Mouse (Mus musculus) kidney, postnatal 0 days (tissue): ENCODE data around the gene Crym. TPM values are rescaled to one million over a fixed set of nuclear protein-coding genes. Genes with fewer than 3 reads are reported as not detected.
A peak's percentile ranks its signal among the peaks of the same experiment; 100 is the strongest.

Experiments
- ATAC-seq: fragments of 200-750 bp; cut with Nextera tagmentation; replicated peaks from 2 replicates; pipeline ENCODE4 v1.8.0; 2017; ENCODE audit warnings: low read depth, moderate number of reproducible peaks, moderate TSS enrichment, moderate library complexity; ENCODE audit not compliant: low FRiP score
- DNase-seq: peaks from one replicate; pipeline ENCODE4 v3.0.0-alpha.2; 2016; ENCODE audit warnings: low spot score
- H3K27ac ChIP-seq: fragments of 300-500 bp; sonication (generic); 2 replicates; pipeline ENCODE4 v1.5.1; 2014; ENCODE audit warnings: mild to moderate bottlenecking
- H3K27me3 ChIP-seq: fragments of 300-500 bp; sonication (generic); 2 replicates; pipeline ENCODE4 v1.6.1; 2014; ENCODE audit warnings: low read length, mixed read lengths; ENCODE audit not compliant: insufficient read depth
- H3K36me3 ChIP-seq: fragments of 300-500 bp; sonication (generic); 2 replicates; pipeline ENCODE4 v1.6.1; 2014; ENCODE audit warnings: low read length, mixed read lengths; ENCODE audit not compliant: insufficient read depth
- H3K4me1 ChIP-seq: fragments of 300-500 bp; sonication (generic); replicated peaks from 2 replicates; pipeline ENCODE4 v1.6.1; 2014; ENCODE audit warnings: antibody characterized with exemption, low read length, mixed read lengths; ENCODE audit not compliant: insufficient read depth
- H3K4me2 ChIP-seq: fragments of 300-500 bp; sonication (generic); 2 replicates; pipeline ENCODE4 v1.6.1; 2014; ENCODE audit warnings: mild to moderate bottlenecking, low read length, moderate library complexity, mixed read lengths
- H3K4me3 ChIP-seq: fragments of 300-500 bp; sonication (generic); replicated peaks from 2 replicates; pipeline ENCODE4 v1.5.1; 2014; ENCODE audit warnings: low read depth, low read length
- H3K9ac ChIP-seq: fragments of 300-500 bp; sonication (generic); 2 replicates; pipeline ENCODE4 v1.6.1; 2014; ENCODE audit warnings: low read depth, low read length
- H3K9me3 ChIP-seq: fragments of 300-500 bp; sonication (generic); replicated peaks from 2 replicates; pipeline ENCODE4 v1.6.1; 2016; ENCODE audit warnings: low read length, inconsistent platforms, mixed read lengths
- CTCF ChIP-seq: IDR thresholded peaks from 2 replicates; pipeline ENCODE4 v1.5.1; 2016; ENCODE audit warnings: antibody characterized with exemption, low read depth, mild to moderate bottlenecking, moderate library complexity
- WGBS: fragments of 180-500 bp; shearing (Covaris S2); extraction: QIAGEN DNeasy Blood & Tissue Kit; methylation state at CpG from one replicate; pipeline ENCODE4 v1.1.7; 2014; 5-methylcytosine and 5-hydroxymethylcytosine counted together
- polyA plus RNA-seq: library from polyadenylated mRNA; unstranded; fragments of >200 nt; fragmentation: Nextera tagmentation; extraction: Ambion mirVana; gene quantifications from 2 replicates; pipeline ENCODE4 v1.2.1, GENCODE M21; 2015

Gene Crym
- polyA plus RNA-seq, 1 experiment from 2014 or later: 41.6 TPM

GRCm38 (mm10) chr7:120181401-120182230 lies 20.3 kb downstream of the Crym start:
- no peak for ATAC-seq
- no peaks in the 10 kb centered on the region for H3K27me3 ChIP-seq
- 91% methylated on average over 4 of the region's 4 CpGs for WGBS

GRCm38 (mm10) chr7:120180547-120180946 lies 21.4 kb downstream of the Crym start:
- H3K4me2 ChIP-seq: no peak overlapping the region
- no peaks in the 10 kb centered on the region for H3K36me3 ChIP-seq
- TF ChIP-seq CTCF: no peak
- H3K4me1 ChIP-seq: no peaks in the 10 kb centered on the region
- H3K27me3 ChIP-seq: no peaks in the 10 kb centered on the region
- DNase-seq: no peak
- no peak overlapping the region for H3K4me3 ChIP-seq
- H3K9me3 ChIP-seq: no peaks in the 10 kb centered on the region
- no peak overlapping the region for H3K9ac ChIP-seq
- 80% methylated on average over 5 of the region's 5 CpGs for WGBS
- no peak for ATAC-seq
- H3K27ac ChIP-seq: no peak overlapping the region

More at GRCm38 (mm10) chr7:120181401-120182230, 20.3 kb downstream of the Crym start:
- no peaks in the 10 kb centered on the region for H3K36me3 ChIP-seq
- H3K9me3 ChIP-seq: no peaks in the 10 kb centered on the region
- no peak overlapping the region for H3K27ac ChIP-seq
- no peak overlapping the region for H3K4me2 ChIP-seq
- H3K9ac ChIP-seq: no peak overlapping the region
- H3K4me1 ChIP-seq: no peaks in the 10 kb centered on the region
- DNase-seq: no peak
- no peak for TF ChIP-seq CTCF
- H3K4me3 ChIP-seq: no peak overlapping the region

GRCm38 (mm10) chr7:120178935-120179334 lies 23.0 kb downstream of the Crym start:
- Histone ChIP-seq H3K4me1 (no peaks in the 10 kb centered on the region), H3K9me3 (no peaks in the 10 kb centered on the region), H3K36me3 (no peaks in the 10 kb centered on the region), H3K9ac (no peak overlapping the region), H3K27me3 (no peaks in the 10 kb centered on the region), H3K4me2 (no peak overlapping the region), H3K4me3 (no peak overlapping the region), H3K27ac (no peak overlapping the region)
- ATAC-seq: no peak
- TF ChIP-seq CTCF: no peak
- no peak for DNase-seq
- WGBS: 14% methylated on average over 2 of the region's 2 CpGs

GRCm38 (mm10) chr7:120177611-120178010 lies 24.3 kb downstream of the Crym start:
- H3K36me3 ChIP-seq: no peaks in the 10 kb centered on the region
- H3K9ac ChIP-seq: no peak overlapping the region
- no peak overlapping the region for H3K27ac ChIP-seq
- no peak overlapping the region for H3K4me3 ChIP-seq
- WGBS: 80% methylated on average over 3 of the region's 3 CpGs
- no peaks in the 10 kb centered on the region for H3K27me3 ChIP-seq
- no peak for TF ChIP-seq CTCF
- no peak overlapping the region for H3K4me2 ChIP-seq
- ATAC-seq (no peak), DNase-seq (no peak)
- H3K4me1 ChIP-seq: no peaks in the 10 kb centered on the region
- no peaks in the 10 kb centered on the region for H3K9me3 ChIP-seq

GRCm38 (mm10) chr7:120174723-120175504 lies 27.0 kb downstream of the Crym start:
- no peak overlapping the region for H3K9ac ChIP-seq
- H3K4me2 ChIP-seq: peak overlapping the region; percentile 30
- no peaks in the 10 kb centered on the region for H3K9me3 ChIP-seq
- WGBS: 74% methylated on average over 11 of the region's 11 CpGs
- no peaks in the 10 kb centered on the region for H3K27me3 ChIP-seq
- DNase-seq (no peak), ATAC-seq (no peak)
- TF ChIP-seq CTCF: no peak
- H3K27ac ChIP-seq: no peak overlapping the region
- peak overlapping the region; percentile 0 for H3K4me3 ChIP-seq
- H3K36me3 ChIP-seq: no peaks in the 10 kb centered on the region
- H3K4me1 ChIP-seq: no peaks in the 10 kb centered on the region

- H3K4me2 ChIP-seq: peak within 1 kb of the TSS; percentile 30
- no peak for TF ChIP-seq CTCF
- no peaks in the 10 kb centered on the region for H3K4me1 ChIP-seq
- peak; percentile 96 for ATAC-seq
- no peak for DNase-seq
- H3K36me3 ChIP-seq: no peaks in the 10 kb centered on the region
- peak within 1 kb of the TSS; percentile 19; the same call in 1 of the 2 replicates for H3K27ac ChIP-seq
- H3K9me3 ChIP-seq: no peaks in the 10 kb centered on the region
- H3K4me3 ChIP-seq: peak within 1 kb of the TSS; percentile 0
- no peak within 1 kb of the TSS for H3K9ac ChIP-seq
- no peaks in the 10 kb centered on the region for H3K27me3 ChIP-seq
- 57% methylated on average over 10 of the region's 10 CpGs for WGBS
Measured at GRCm38 (mm10) chr7:120173603-120174244, 28.2 kb downstream of the Crym start, which contains the start of gene Anks4b. Gene Anks4b (plus strand): TSS chr7:120173858.
